ENCODE assay signal across 8 mouse cellular contexts in the genomic region with DNA sequence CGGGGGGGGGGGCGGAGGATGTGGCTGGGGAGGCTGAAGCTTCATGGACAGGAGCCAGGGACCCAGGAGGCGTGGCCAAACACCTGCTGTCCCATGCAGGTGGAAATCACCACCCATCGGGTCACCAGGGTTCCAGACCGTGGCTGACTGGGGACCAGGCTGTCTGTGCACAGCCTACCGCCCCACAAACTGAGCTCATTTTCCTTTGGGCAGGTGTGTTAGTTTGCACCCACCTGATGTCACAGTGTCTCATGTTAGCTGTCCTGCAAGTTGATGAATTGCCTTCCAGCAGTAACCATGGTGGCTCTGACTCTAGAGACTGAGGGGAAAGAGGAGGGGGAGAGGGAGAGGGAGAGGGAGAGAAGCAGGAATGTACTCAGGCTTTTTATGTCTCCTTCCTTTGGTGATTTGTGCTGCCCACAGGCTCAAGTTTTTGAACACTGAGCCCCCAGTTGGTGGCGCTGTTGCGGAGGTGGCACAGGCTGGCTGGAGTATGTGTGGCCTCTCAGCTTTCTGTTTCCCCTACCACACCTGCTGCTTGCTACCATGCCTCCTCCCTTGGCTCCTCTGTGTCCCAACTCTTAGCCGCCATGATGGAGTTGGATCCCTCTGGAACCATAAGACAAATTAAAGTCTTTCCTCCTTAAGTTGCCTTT.
DNase-seq lines count a peak whose midpoint lies in the region; ATAC-seq and TF ChIP-seq lines count a peak whose summit lies in the region.

No protein-coding gene starts in this region.

- no peak overlapping the region for H3K27ac ChIP-seq in midbrain, embryonic 12.5 days (replicated peaks)
- H3K27ac ChIP-seq in midbrain, embryonic 13.5 days = no peak overlapping the region
- H3K27ac ChIP-seq in cortical plate, adult 2 months (ENCODE audit: insufficient read depth, low read length) = no peak overlapping the region
- H3K27ac ChIP-seq in lung, postnatal 0 days (ENCODE audit: low read length) = no peak overlapping the region

- no peaks in the 10 kb centered on the region for H3K4me1 ChIP-seq in midbrain, embryonic 12.5 days
- no peaks in the 10 kb centered on the region for H3K4me1 ChIP-seq in midbrain, embryonic 13.5 days (replicated peaks)
- no peaks in the 10 kb centered on the region; the same call in 1 of the 2 replicates for H3K4me1 ChIP-seq in cortical plate, adult 2 months (ENCODE audit: control insufficient read depth, insufficient read depth, low read length)
- no peaks in the 10 kb centered on the region for H3K4me1 ChIP-seq in lung, postnatal 0 days (ENCODE audit: insufficient read depth, low read depth, low read length)

- peak; percentile 40 for DNase-seq in embryo, embryonic 10 days (ENCODE audit: low spot score)
- DNase-seq in embryo, embryonic 9.5 days (ENCODE audit: extremely low spot score) = no peak
- DNase-seq in lung, postnatal 0 days (ENCODE audit: low spot score) = peak; percentile 67
- peak; percentile 27 for DNase-seq in thymus, postnatal 25 days
- DNase-seq in right cerebral cortex, postnatal 25 days = no peak

- no peak overlapping the region for H3K9ac ChIP-seq in midbrain, embryonic 12.5 days (replicated peaks)
- H3K9ac ChIP-seq in midbrain, embryonic 13.5 days (replicated peaks) = no peak overlapping the region
- H3K9ac ChIP-seq in lung, postnatal 0 days (replicated peaks; ENCODE audit: low read depth) = no peak overlapping the region

- no peak overlapping the region for H3K4me2 ChIP-seq in midbrain, embryonic 12.5 days (replicated peaks)
- H3K4me2 ChIP-seq in midbrain, embryonic 13.5 days (replicated peaks) = no peak overlapping the region
- H3K4me2 ChIP-seq in lung, postnatal 0 days (replicated peaks; ENCODE audit: low read depth, low read length) = no peak overlapping the region

- H3K4me3 ChIP-seq in midbrain, embryonic 12.5 days = no peak overlapping the region
- H3K4me3 ChIP-seq in midbrain, embryonic 13.5 days (replicated peaks) = no peak overlapping the region
- no peak overlapping the region for H3K4me3 ChIP-seq in cortical plate, adult 2 months (ENCODE audit: insufficient read depth, low read length)
- no peak overlapping the region for H3K4me3 ChIP-seq in lung, postnatal 0 days (ENCODE audit: low read depth, low read length)

- no peaks in the 10 kb centered on the region for H3K27me3 ChIP-seq in midbrain, embryonic 12.5 days
- H3K27me3 ChIP-seq in midbrain, embryonic 13.5 days = no peaks in the 10 kb centered on the region
- H3K27me3 ChIP-seq in lung, postnatal 0 days (replicated peaks; ENCODE audit: insufficient read depth, low read length) = no peaks in the 10 kb centered on the region

- 55% methylated on average over 7 of the region's 9 CpGs for WGBS in midbrain, embryonic 12.5 days
- 45% methylated on average over 9 of the region's 9 CpGs for WGBS in midbrain, embryonic 13.5 days
- 41% methylated on average over 7 of the region's 9 CpGs for WGBS in lung, postnatal 0 days

- peak; percentile 49; the same call in 1 of the 2 replicates for ATAC-seq in midbrain, embryonic 12.5 days (ENCODE audit: low FRiP score, low read depth)
- ATAC-seq in midbrain, embryonic 13.5 days = no peak
- ATAC-seq in lung, postnatal 0 days = peak; percentile 19

- no peak for TF ChIP-seq EP300 in lung, postnatal 0 days (IDR thresholded peaks at IDR 0.05)

- H3K36me3 ChIP-seq in midbrain, embryonic 12.5 days = no peaks in the 10 kb centered on the region
- no peaks in the 10 kb centered on the region for H3K36me3 ChIP-seq in midbrain, embryonic 13.5 days
- no peaks in the 10 kb centered on the region for H3K36me3 ChIP-seq in lung, postnatal 0 days (ENCODE audit: insufficient read depth, low read length)

- no peak for TF ChIP-seq POLR2A in cortical plate, adult 2 months (IDR thresholded peaks at IDR 0.05; ENCODE audit: extremely low read depth, insufficient read depth, low read length)

- H3K9me3 ChIP-seq in midbrain, embryonic 12.5 days = no peaks in the 10 kb centered on the region
- H3K9me3 ChIP-seq in midbrain, embryonic 13.5 days = no peaks in the 10 kb centered on the region
- no peaks in the 10 kb centered on the region for H3K9me3 ChIP-seq in lung, postnatal 0 days (ENCODE audit: low read length)

- TF ChIP-seq CTCF in cortical plate, adult 2 months (IDR thresholded peaks at IDR 0.05; ENCODE audit: extremely low read depth, insufficient read depth, low read length) = peak; percentile 20; the same call in 1 of the 2 replicates
- TF ChIP-seq CTCF in lung, postnatal 0 days (IDR thresholded peaks at IDR 0.05) = peak; percentile 73

Comparison
In these comparisons a context has a peak if more than half of its experiments do, and no peak if none do; other contexts are left out.
1. DNase-seq: peak in embryo, embryonic 10 days (single experiment), lung, postnatal 0 days (single experiment) and thymus, postnatal 25 days (single experiment); none in embryo, embryonic 9.5 days (single experiment) and right cerebral cortex, postnatal 25 days (single experiment).